Mouse (Mus musculus) MEL (cell line): ENCODE measurements around the gene A430005L14Rik. TPM values are rescaled to one million over a fixed set of nuclear protein-coding genes. Genes with fewer than 3 reads are reported as not detected.

Experiments
- DNase-seq: peaks from one replicate; pipeline ENCODE4 v3.0.0; 2011; ENCODE audit warnings: low read depth, low spot score
- H3K27ac ChIP-seq: 2 replicates; pipeline ENCODE4 v1.5.1; 2012; ENCODE audit warnings: low read depth, mild to moderate bottlenecking, control low read depth, low read length, moderate library complexity; ENCODE audit not compliant: control insufficient read depth
- H3K27me3 ChIP-seq, 2 experiments: fragments of 150-350 bp in 1 of 2; sonication (generic) in 1 of 2; 2 replicates each; pipeline ENCODE4 v1.6.1; 2012; ENCODE audit warnings: low read length in 2 of 2, mild to moderate bottlenecking in 2 of 2, improper control_type of control experiment in 1 of 2, moderate library complexity in 1 of 2; ENCODE audit not compliant: insufficient read depth in 2 of 2, control insufficient read depth in 1 of 2
- H3K36me3 ChIP-seq, 2 experiments: 2 replicates each; pipeline ENCODE4 v1.6.1; 2012 to 2014; ENCODE audit warnings: low read length in 2 of 2, improper control_type of control experiment in 1 of 2, inconsistent platforms in 1 of 2, mild to moderate bottlenecking in 1 of 2; ENCODE audit not compliant: insufficient read depth in 2 of 2, control insufficient read depth in 1 of 2
- H3K4me1 ChIP-seq, 2 experiments: fragments of 150-350 bp in 1 of 2; sonication (generic) in 1 of 2; 2 replicates each; pipeline ENCODE4 v1.6.1; 2012; ENCODE audit warnings: low read length in 2 of 2, improper control_type of control experiment in 1 of 2, mild to moderate bottlenecking in 1 of 2; ENCODE audit not compliant: insufficient read depth in 2 of 2, control insufficient read depth in 1 of 2
- H3K4me3 ChIP-seq, 2 experiments: fragments of 150-350 bp in 1 of 2; sonication (generic) in 1 of 2; 2 replicates each; pipeline ENCODE4 v1.5.1; 2012; ENCODE audit warnings: low read depth in 2 of 2, low read length in 2 of 2, mild to moderate bottlenecking in 2 of 2, moderate library complexity in 2 of 2, control low read depth in 1 of 2, improper control_type of control experiment in 1 of 2; ENCODE audit not compliant: control insufficient read depth in 1 of 2, insufficient read depth in 1 of 2
- H3K79me2 ChIP-seq: 2 replicates; pipeline ENCODE4 v1.6.1; 2012; ENCODE audit warnings: mild to moderate bottlenecking, low read length, moderate library complexity; ENCODE audit not compliant: control insufficient read depth, poor library complexity, insufficient read depth
- H3K9ac ChIP-seq: 2 replicates; pipeline ENCODE4 v1.6.1; 2012; ENCODE audit warnings: low read depth, mild to moderate bottlenecking, control low read depth, low read length, moderate library complexity; ENCODE audit not compliant: control insufficient read depth, poor library complexity, severe bottlenecking
- H3K9me3 ChIP-seq: fragments of 150-350 bp; sonication (generic); replicated peaks from 2 replicates; pipeline ENCODE4 v1.6.1; 2012; ENCODE audit warnings: mild to moderate bottlenecking, low read length, improper control_type of control experiment, moderate library complexity; ENCODE audit not compliant: insufficient read depth
- ELF1 ChIP-seq: IDR thresholded peaks from 2 replicates; pipeline ENCODE4 v1.6.1; 2014; ENCODE audit warnings: low read depth, mild to moderate bottlenecking, inconsistent platforms, low read length, improper control_type of control experiment, moderate library complexity
- EP300 ChIP-seq, 2 experiments: IDR thresholded peaks; 2 replicates each; pipeline ENCODE4 v1.6.1; 2011; ENCODE audit warnings: improper control_type of control experiment in 2 of 2, low read length in 2 of 2, low read depth in 1 of 2, mild to moderate bottlenecking in 1 of 2
- ETS1 ChIP-seq: IDR thresholded peaks from 2 replicates; pipeline ENCODE4 v1.6.1; 2012; ENCODE audit warnings: low read depth, mild to moderate bottlenecking, inconsistent platforms, low read length, improper control_type of control experiment, moderate library complexity
- GABPA ChIP-seq: IDR thresholded peaks from 2 replicates; pipeline ENCODE4 v1.6.1; 2012; ENCODE audit warnings: low read depth, mild to moderate bottlenecking, inconsistent platforms, low read length, improper control_type of control experiment, moderate library complexity
- HCFC1 ChIP-seq: IDR thresholded peaks from 2 replicates; pipeline ENCODE4 v1.6.1; 2012; ENCODE audit warnings: low read depth, mild to moderate bottlenecking, inconsistent platforms, low read length, improper control_type of control experiment, moderate library complexity
- KAT2A ChIP-seq: conservative IDR thresholded peaks from 2 replicates; pipeline ENCODE4 v1.6.1; 2012; ENCODE audit warnings: low read depth, low read length, improper control_type of control experiment, inconsistent platforms
- MAFK ChIP-seq: IDR thresholded peaks from 2 replicates; pipeline ENCODE4 v1.6.1; 2011; ENCODE audit warnings: low read depth, mild to moderate bottlenecking, low read length, improper control_type of control experiment, borderline replicate concordance
- MAX ChIP-seq: IDR thresholded peaks from 2 replicates; pipeline ENCODE4 v1.6.1; 2011; ENCODE audit warnings: low read length, improper control_type of control experiment
- MAZ ChIP-seq: IDR thresholded peaks from 2 replicates; pipeline ENCODE4 v1.6.1; 2012; ENCODE audit warnings: low read depth, mild to moderate bottlenecking, inconsistent platforms, low read length, improper control_type of control experiment
- MEF2A ChIP-seq: IDR thresholded peaks from 2 replicates; pipeline ENCODE4 v1.6.1; 2014; ENCODE audit warnings: low read depth, mild to moderate bottlenecking, inconsistent platforms, low read length, improper control_type of control experiment; ENCODE audit not compliant: poor library complexity, insufficient replicate concordance, severe bottlenecking; ENCODE audit errors: extremely low read depth
- MYB ChIP-seq: IDR thresholded peaks from 2 replicates; pipeline ENCODE4 v1.6.1; 2011; ENCODE audit warnings: mild to moderate bottlenecking, low read depth, low read length, improper control_type of control experiment
- MYC ChIP-seq: IDR thresholded peaks from 2 replicates; pipeline ENCODE4 v1.6.1; 2011; ENCODE audit warnings: low read depth, mild to moderate bottlenecking, low read length, improper control_type of control experiment, moderate library complexity
- NRF1 ChIP-seq: IDR thresholded peaks from 2 replicates; pipeline ENCODE4 v1.6.1; 2014; ENCODE audit warnings: low read depth, mild to moderate bottlenecking, inconsistent platforms, low read length, improper control_type of control experiment, moderate library complexity; ENCODE audit not compliant: poor library complexity, insufficient read depth, severe bottlenecking
- POLR2AphosphoS2 ChIP-seq: IDR thresholded peaks from 2 replicates; pipeline ENCODE4 v1.6.1; 2011; ENCODE audit warnings: low read length, improper control_type of control experiment
- RAD21 ChIP-seq: IDR thresholded peaks from 2 replicates; pipeline ENCODE4 v1.6.1; 2011; ENCODE audit warnings: mild to moderate bottlenecking, low read depth, low read length, improper control_type of control experiment
- RCOR1 ChIP-seq: IDR thresholded peaks from 2 replicates; pipeline ENCODE4 v1.6.1; 2012; ENCODE audit warnings: low read depth, mild to moderate bottlenecking, inconsistent platforms, low read length, improper control_type of control experiment
- SIN3A ChIP-seq: IDR thresholded peaks from 2 replicates; pipeline ENCODE4 v1.6.1; 2012; ENCODE audit warnings: low read length, improper control_type of control experiment, inconsistent platforms
- TBP ChIP-seq: IDR thresholded peaks from 2 replicates; pipeline ENCODE4 v1.8.0; 2011; ENCODE audit warnings: low read depth, low read length, improper control_type of control experiment
- TCF12 ChIP-seq: IDR thresholded peaks from 2 replicates; pipeline ENCODE4 v1.6.1; 2014; ENCODE audit warnings: low read depth, mild to moderate bottlenecking, inconsistent platforms, low read length, improper control_type of control experiment, moderate library complexity
- UBTF ChIP-seq: IDR thresholded peaks from 2 replicates; pipeline ENCODE4 v1.6.1; 2012; ENCODE audit warnings: low read depth, mild to moderate bottlenecking, inconsistent platforms, low read length, improper control_type of control experiment, moderate library complexity, borderline replicate concordance; ENCODE audit not compliant: insufficient read depth
- USF2 ChIP-seq, 2 experiments: IDR thresholded peaks; 2 replicates each; pipeline ENCODE4 v1.6.1; 2011 to 2012; ENCODE audit warnings: improper control_type of control experiment in 2 of 2, low read length in 2 of 2, borderline replicate concordance in 1 of 2, inconsistent platforms in 1 of 2, low read depth in 1 of 2, mild to moderate bottlenecking in 1 of 2; ENCODE audit not compliant: insufficient read depth in 1 of 2
- ZKSCAN1 ChIP-seq: IDR thresholded peaks from 2 replicates; pipeline ENCODE4 v1.6.1; 2012; ENCODE audit warnings: low read depth, mild to moderate bottlenecking, inconsistent platforms, low read length, improper control_type of control experiment, moderate library complexity
- ZMIZ1 ChIP-seq: IDR thresholded peaks from 2 replicates; pipeline ENCODE4 v1.6.1; 2012; ENCODE audit warnings: low read depth, mild to moderate bottlenecking, inconsistent platforms, low read length, improper control_type of control experiment, moderate library complexity
- polyA plus RNA-seq, 2 experiments: library from polyadenylated mRNA; stranded (reverse) in 1 of 2; unstranded in 1 of 2; fragments of >175 nt in 1 of 2; fragments of >200 nt in 1 of 2; gene quantifications; 2 replicates each; pipeline versions ENCODE4 v1.2.1 to v1.2.4; 2012; ENCODE audit warnings: low replicate concordance in 2 of 2, low read depth in 1 of 2; ENCODE audit not compliant: insufficient read length in 2 of 2, insufficient read depth in 1 of 2, missing spikeins in 1 of 2
- total RNA-seq: library from RNA; depleted of rRNA; stranded (reverse); fragments of 300-350 nt; gene quantifications from 2 replicates; pipeline ENCODE4 v1.2.3, GENCODE M21; 2012

The A430005L14Rik gene
- total and polyA plus RNA-seq, 3 experiments, result 48.0 to 72.8 TPM; not detected in 1

- Histone ChIP-seq H3K4me1 (no peaks in the 10 kb centered on the region), H3K27me3 (no peaks in the 10 kb centered on the region), H3K36me3 (no peaks in the 10 kb centered on the region), H3K4me3 (no peak overlapping the region), H3K79me2 (no peaks in the 10 kb centered on the region), H3K9me3 (no peaks in the 10 kb centered on the region), H3K27ac (no peak overlapping the region), H3K9ac (no peak overlapping the region)
- DNase-seq, result no peak
- TF ChIP-seq MYB (no peak), ZMIZ1 (no peak), TBP (no peak), MYC (no peak), ELF1 (no peak), RCOR1 (no peak), EP300 (IDR thresholded peaks at IDR 0.05; ENCODE audit: low read depth in 1 of 2, low read length in 2 of 2) (no peak), USF2 (IDR thresholded peaks at IDR 0.05; ENCODE audit: borderline replicate concordance in 1 of 2, insufficient read depth in 1 of 2, low read depth in 1 of 2, low read length in 2 of 2) (no peak), ZKSCAN1 (no peak), POLR2AphosphoS2 (no peak), TCF12 (no peak), SIN3A (no peak), MAFK (no peak), MEF2A (no peak), ETS1 (no peak), KAT2A (no peak), NRF1 (no peak), RAD21 (no peak)
- TF ChIP-seq, all 39 proteins: peak for 0
These were observed 28.2 kb upstream of the A430005L14Rik start for GRCm38 (mm10) chr4:153928772-153929299.

GRCm38 (mm10) chr4:153929425-153929824, 27.6 kb upstream of the A430005L14Rik start:
- Histone ChIP-seq H3K9ac (no peak overlapping the region), H3K79me2 (no peaks in the 10 kb centered on the region), H3K36me3 (no peaks in the 10 kb centered on the region), H3K27me3 (no peaks in the 10 kb centered on the region), H3K27ac (no peak overlapping the region), H3K4me1 (no peaks in the 10 kb centered on the region), H3K4me3 (no peak overlapping the region), H3K9me3 (no peaks in the 10 kb centered on the region)
- DNase-seq, result no peak
- TF ChIP-seq TBP (no peak), GABPA (no peak), MAX (no peak), UBTF (no peak), KAT2A (no peak), RCOR1 (no peak), ZMIZ1 (no peak), ETS1 (no peak), MAZ (no peak), ZKSCAN1 (no peak), USF2 (IDR thresholded peaks at IDR 0.05; ENCODE audit: borderline replicate concordance in 1 of 2, insufficient read depth in 1 of 2, low read depth in 1 of 2, low read length in 2 of 2) (no peak), HCFC1 (no peak), MEF2A (no peak)
